In the genomic region with DNA sequence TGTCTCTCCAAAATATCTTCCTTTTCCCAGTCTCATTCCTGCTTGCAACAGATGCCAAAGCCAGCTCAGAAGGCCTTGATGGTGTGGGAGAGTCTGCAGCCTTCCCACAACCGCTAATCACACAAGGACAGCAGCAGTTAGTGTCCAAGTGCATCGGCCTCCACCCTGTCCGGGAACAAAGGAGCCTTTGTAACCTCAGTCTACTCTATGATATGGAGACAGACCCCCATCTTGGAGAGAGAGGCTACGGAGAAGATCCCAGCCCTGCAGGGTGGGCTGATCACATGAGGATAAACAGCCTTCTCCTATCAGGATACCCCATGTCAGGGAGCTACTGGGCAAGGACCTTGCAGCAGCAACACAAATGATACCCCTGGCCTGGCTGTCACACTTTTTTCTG, we compare ENCODE assay signal across 13 mouse cellular contexts. TPM values are rescaled to one million over a fixed set of nuclear protein-coding genes. Genes with fewer than 3 reads are reported as not detected.
DNase-seq lines count a peak whose midpoint lies in the region; ATAC-seq lines count a peak whose summit lies in the region.
"Had no signal": no experiment of that assay in that cellular context is flagged by ENCODE, and none has a peak within 500 bp of the region (broad histone marks: within the 10 kb centered on the region; RNA-seq: fewer than 3 reads in every experiment).

No protein-coding gene starts in this region.

- no peak overlapping the region for H3K4me2 ChIP-seq in forebrain, embryonic 14.5 days (ENCODE audit: low read length)
- no peak overlapping the region for H3K4me2 ChIP-seq in midbrain, embryonic 14.5 days (ENCODE audit: low read length)
- H3K4me2 ChIP-seq in kidney, embryonic 15.5 days = no peak overlapping the region
- H3K4me2 ChIP-seq: heart, embryonic 12.5 days; liver, embryonic 13.5 days had no signal

- H3K9me3 ChIP-seq in forebrain, embryonic 14.5 days (replicated peaks; ENCODE audit: control insufficient read depth, low read length) = no peaks in the 10 kb centered on the region
- no peaks in the 10 kb centered on the region for H3K9me3 ChIP-seq in midbrain, embryonic 14.5 days (ENCODE audit: control insufficient read depth, low read length)
- H3K9me3 ChIP-seq in kidney, embryonic 15.5 days (replicated peaks) = no peaks in the 10 kb centered on the region
- H3K9me3 ChIP-seq: heart, embryonic 12.5 days; liver, embryonic 13.5 days had no signal

- WGBS in forebrain, embryonic 14.5 days = 17% methylated on average over 4 of the region's 4 CpGs
- 35% methylated on average over 4 of the region's 4 CpGs for WGBS in midbrain, embryonic 14.5 days
- 45% methylated on average over 4 of the region's 4 CpGs for WGBS in kidney, embryonic 15.5 days

- DNase-seq in embryo, embryonic 10 days (ENCODE audit: low spot score) = peak; percentile 27
- no peak for DNase-seq in embryo, embryonic 9.5 days (ENCODE audit: extremely low spot score)
- peak; percentile 59 for DNase-seq in Muller cell, postnatal 12 days (ENCODE audit: inconsistent ontology term)
- DNase-seq in forebrain, embryonic 14.5 days (ENCODE audit: low spot score) = peak; percentile 38
- DNase-seq in midbrain, embryonic 14.5 days = peak; percentile 31
- DNase-seq in lung, postnatal 10 days = no peak
- no peak for DNase-seq in left cerebral cortex, postnatal 36 days (ENCODE audit: low spot score in 2 of 2)
- DNase-seq: liver, embryonic 13.5 days; spleen, adult 18-20 months had no signal

- peak; percentile 49 for ATAC-seq in forebrain, embryonic 14.5 days
- ATAC-seq in midbrain, embryonic 14.5 days (ENCODE audit: low FRiP score, low TSS enrichment) = no peak
- no peak for ATAC-seq in kidney, embryonic 15.5 days (replicated peaks; ENCODE audit: low FRiP score)
- ATAC-seq: Patski had no signal

- intact Hi-C loops in left cerebral cortex, postnatal 36 days (cut with DNase I) = no loop called here

- no peaks in the 10 kb centered on the region for H3K27me3 ChIP-seq in forebrain, embryonic 14.5 days (replicated peaks; ENCODE audit: control insufficient read depth, insufficient read depth, low read length)
- H3K27me3 ChIP-seq in midbrain, embryonic 14.5 days (ENCODE audit: control insufficient read depth, insufficient read depth, low read length) = no peaks in the 10 kb centered on the region
- H3K27me3 ChIP-seq in kidney, embryonic 15.5 days = no peaks in the 10 kb centered on the region
- H3K27me3 ChIP-seq: liver, embryonic 13.5 days; Patski had no signal

- H3K9ac ChIP-seq in forebrain, embryonic 14.5 days (ENCODE audit: low read length) = no peak overlapping the region
- no peak overlapping the region for H3K9ac ChIP-seq in midbrain, embryonic 14.5 days (replicated peaks; ENCODE audit: low read length)
- no peak overlapping the region for H3K9ac ChIP-seq in kidney, embryonic 15.5 days
- H3K9ac ChIP-seq: heart, embryonic 12.5 days; liver, embryonic 13.5 days had no signal

- no peaks in the 10 kb centered on the region for H3K36me3 ChIP-seq in forebrain, embryonic 14.5 days (ENCODE audit: control insufficient read depth, insufficient read depth, low read length)
- no peaks in the 10 kb centered on the region for H3K36me3 ChIP-seq in midbrain, embryonic 14.5 days (ENCODE audit: control insufficient read depth, insufficient read depth, low read length)
- no peaks in the 10 kb centered on the region for H3K36me3 ChIP-seq in kidney, embryonic 15.5 days
- H3K36me3 ChIP-seq: heart, embryonic 12.5 days; liver, embryonic 13.5 days had no signal

- peak overlapping the region; percentile 54; the same call in 1 of the 2 replicates for H3K27ac ChIP-seq in forebrain, embryonic 14.5 days (ENCODE audit: low read depth, low read length)
- peak overlapping the region; percentile 46 for H3K27ac ChIP-seq in midbrain, embryonic 14.5 days (replicated peaks; ENCODE audit: low read depth, low read length)
- H3K27ac ChIP-seq in kidney, embryonic 15.5 days = no peak overlapping the region
- H3K27ac ChIP-seq: liver, embryonic 13.5 days had no signal

- H3K4me3 ChIP-seq in forebrain, embryonic 14.5 days (ENCODE audit: low read depth, low read length) = no peak overlapping the region
- H3K4me3 ChIP-seq in midbrain, embryonic 14.5 days (replicated peaks; ENCODE audit: low read depth, low read length) = no peak overlapping the region
- no peak overlapping the region for H3K4me3 ChIP-seq in kidney, embryonic 15.5 days (replicated peaks)
- H3K4me3 ChIP-seq: erythroblast, embryonic 14.5 days; heart, embryonic 12.5 days; liver, embryonic 13.5 days had no signal

- H3K4me1 ChIP-seq in forebrain, embryonic 14.5 days (ENCODE audit: control insufficient read depth, insufficient read depth, low read length) = peaks cover 34% of the 10 kb centered on the region
- H3K4me1 ChIP-seq in midbrain, embryonic 14.5 days (ENCODE audit: control insufficient read depth, insufficient read depth, low read length) = peaks cover 29% of the 10 kb centered on the region
- peaks cover 18% of the 10 kb centered on the region; the same call in 1 of the 2 replicates for H3K4me1 ChIP-seq in kidney, embryonic 15.5 days
- H3K4me1 ChIP-seq: liver, embryonic 13.5 days had no signal

RNA-seq across cellular contexts. Expression of a gene that starts 36.5 kb away (rescaled TPM):
- 1.4 and 2.2 TPM in 2 replicates for polyA plus RNA-seq in forebrain, embryonic 14.5 days (2014; fragmentation: Nextera tagmentation; extraction: Ambion mirVana)
- 2.8 and 3.2 TPM in 2 replicates for polyA plus RNA-seq in midbrain, embryonic 14.5 days (2014; fragmentation: Nextera tagmentation; extraction: Ambion mirVana)
- 10 to 100 TPM; 53.1 to 55.3 TPM for total RNA-seq in left cerebral cortex, postnatal 36 days (2021)
- 0.37 and 0.77 TPM in 2 replicates for polyA plus RNA-seq in kidney, embryonic 15.5 days (2015; fragmentation: Nextera tagmentation; extraction: Ambion mirVana)
- polyA plus RNA-seq: erythroblast, embryonic 14.5 days had no signal

RNA-seq across cellular contexts. Expression of a gene that starts 36.6 kb away (rescaled TPM):
- 0.10 TPM in 1 of 2 replicates, not detected in the other for polyA plus RNA-seq in forebrain, embryonic 14.5 days (2014; fragmentation: Nextera tagmentation; extraction: Ambion mirVana)
- polyA plus RNA-seq in midbrain, embryonic 14.5 days (2014; fragmentation: Nextera tagmentation; extraction: Ambion mirVana) = 0.09 TPM in 1 of 2 replicates, not detected in the other
- total RNA-seq in left cerebral cortex, postnatal 36 days (2021) = 1 to 10 TPM in 1 of 2 experiments, under 1 TPM in 1; 0.96 to 1.5 TPM
- polyA plus RNA-seq in kidney, embryonic 15.5 days (2015; fragmentation: Nextera tagmentation; extraction: Ambion mirVana) = not detected in 2 replicates
- polyA plus RNA-seq: erythroblast, embryonic 14.5 days; liver, embryonic 13.5 days; Patski had no signal

Comparison
In these comparisons a context has a peak if more than half of its experiments do, and no peak if none do; other contexts are left out.
1. DNase-seq: peak in embryo, embryonic 10 days (single experiment), Muller cell, postnatal 12 days (single experiment), forebrain, embryonic 14.5 days (single experiment) and midbrain, embryonic 14.5 days (single experiment); none in embryo, embryonic 9.5 days (single experiment), lung, postnatal 10 days (single experiment) and left cerebral cortex, postnatal 36 days (0 of 2).